Mouse (Mus musculus) heart, embryonic 11.5 days (tissue): ENCODE results near the gene Rgma. TPM values are rescaled to one million over a fixed set of nuclear protein-coding genes. Genes with fewer than 3 reads are reported as not detected.

Experiments
- ATAC-seq: fragments of 200-750 bp; cut with Nextera tagmentation; replicated peaks from 2 replicates; pipeline ENCODE4 v1.8.0; 2017; ENCODE audit warnings: moderate library complexity; ENCODE audit not compliant: insufficient number of reproducible peaks, low FRiP score, low TSS enrichment
- H3K27ac ChIP-seq: fragments of 300-500 bp; sonication (generic); 2 replicates; pipeline ENCODE4 v1.5.1; 2014; ENCODE audit warnings: mild to moderate bottlenecking, low read depth, low read length
- H3K27me3 ChIP-seq: fragments of 300-500 bp; sonication (generic); 2 replicates; pipeline ENCODE4 v1.6.1; 2014; ENCODE audit warnings: mild to moderate bottlenecking, low read length, mixed read lengths; ENCODE audit not compliant: control insufficient read depth, insufficient read depth
- H3K36me3 ChIP-seq: fragments of 300-500 bp; sonication (generic); 2 replicates; pipeline ENCODE4 v1.6.1; 2014; ENCODE audit warnings: mild to moderate bottlenecking, low read length, moderate library complexity, mixed read lengths; ENCODE audit not compliant: control insufficient read depth, insufficient read depth
- H3K4me1 ChIP-seq: fragments of 300-500 bp; sonication (generic); 2 replicates; pipeline ENCODE4 v1.6.1; 2014; ENCODE audit warnings: low read length; ENCODE audit not compliant: control insufficient read depth, insufficient read depth
- H3K4me2 ChIP-seq: fragments of 300-500 bp; sonication (generic); 2 replicates; pipeline ENCODE4 v1.6.1; 2014; ENCODE audit warnings: mild to moderate bottlenecking, moderate library complexity
- H3K4me3 ChIP-seq: fragments of 300-500 bp; sonication (generic); 2 replicates; pipeline ENCODE4 v1.5.1; 2014; ENCODE audit warnings: low read depth, low read length
- H3K9ac ChIP-seq: fragments of 300-500 bp; sonication (generic); 2 replicates; pipeline ENCODE4 v1.6.1; 2014; ENCODE audit warnings: mild to moderate bottlenecking, low read depth, low read length, moderate library complexity
- H3K9me3 ChIP-seq: fragments of 300-500 bp; sonication (generic); replicated peaks from 2 replicates; pipeline ENCODE4 v1.6.1; 2016; ENCODE audit warnings: low read length; ENCODE audit not compliant: control insufficient read depth
- WGBS: fragments of 180-500 bp; shearing (Covaris S2); extraction: QIAGEN DNeasy Blood & Tissue Kit; methylation state at CpG from one replicate; pipeline ENCODE4 v1.1.7; 2014; ENCODE audit not compliant: insufficient replicate concordance; 5-methylcytosine and 5-hydroxymethylcytosine counted together
- polyA plus RNA-seq: library from polyadenylated mRNA; unstranded; fragments of >200 nt; fragmentation: Nextera tagmentation; extraction: Ambion mirVana; gene quantifications from 2 replicates; pipeline ENCODE4 v1.2.1, GENCODE M21; 2014

The Rgma gene
- polyA plus RNA-seq, 1 experiment from 2014 or later: 5.8 TPM

DNA sequence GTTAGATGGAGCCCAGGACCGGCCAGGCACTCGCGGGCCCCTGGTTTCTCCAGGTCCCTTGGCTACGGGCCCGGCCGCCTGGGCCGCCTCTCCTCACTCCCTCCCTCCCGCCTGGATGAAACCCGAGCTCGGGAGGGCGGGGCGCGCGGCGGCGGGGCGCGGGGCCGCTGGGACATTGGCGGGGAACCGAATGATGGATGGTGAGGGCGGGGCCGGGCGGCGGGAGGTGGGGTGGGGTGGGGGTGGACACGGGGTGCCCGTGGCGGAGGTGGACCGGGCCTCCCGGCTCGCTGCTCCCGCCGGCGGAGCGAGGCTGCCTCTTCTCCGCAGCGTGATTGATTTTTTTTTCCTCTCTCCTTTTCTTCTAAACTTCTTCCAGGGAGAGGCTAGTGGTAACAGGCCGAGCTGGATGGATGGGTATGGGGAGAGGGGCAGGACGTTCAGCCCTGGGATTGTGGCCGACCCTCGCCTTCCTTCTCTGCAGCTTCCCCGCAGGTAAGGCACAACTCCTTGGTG, 15.8 kb downstream of the Rgma start:
- Histone ChIP-seq H3K4me3 (peak overlapping the region; percentile 72), H3K4me2 (peak overlapping the region; percentile 98), H3K27me3 (peaks cover 24% of the 10 kb centered on the region), H3K9me3 (no peaks in the 10 kb centered on the region), H3K4me1 (peaks cover 6% of the 10 kb centered on the region; the same call in 1 of the 2 replicates), H3K27ac (peak overlapping the region; percentile 76), H3K36me3 (no peaks in the 10 kb centered on the region), H3K9ac (peak overlapping the region; percentile 78)
- ATAC-seq: peak; percentile 86
- 0% methylated on average over 29 of the region's 42 CpGs for WGBS

DNA sequence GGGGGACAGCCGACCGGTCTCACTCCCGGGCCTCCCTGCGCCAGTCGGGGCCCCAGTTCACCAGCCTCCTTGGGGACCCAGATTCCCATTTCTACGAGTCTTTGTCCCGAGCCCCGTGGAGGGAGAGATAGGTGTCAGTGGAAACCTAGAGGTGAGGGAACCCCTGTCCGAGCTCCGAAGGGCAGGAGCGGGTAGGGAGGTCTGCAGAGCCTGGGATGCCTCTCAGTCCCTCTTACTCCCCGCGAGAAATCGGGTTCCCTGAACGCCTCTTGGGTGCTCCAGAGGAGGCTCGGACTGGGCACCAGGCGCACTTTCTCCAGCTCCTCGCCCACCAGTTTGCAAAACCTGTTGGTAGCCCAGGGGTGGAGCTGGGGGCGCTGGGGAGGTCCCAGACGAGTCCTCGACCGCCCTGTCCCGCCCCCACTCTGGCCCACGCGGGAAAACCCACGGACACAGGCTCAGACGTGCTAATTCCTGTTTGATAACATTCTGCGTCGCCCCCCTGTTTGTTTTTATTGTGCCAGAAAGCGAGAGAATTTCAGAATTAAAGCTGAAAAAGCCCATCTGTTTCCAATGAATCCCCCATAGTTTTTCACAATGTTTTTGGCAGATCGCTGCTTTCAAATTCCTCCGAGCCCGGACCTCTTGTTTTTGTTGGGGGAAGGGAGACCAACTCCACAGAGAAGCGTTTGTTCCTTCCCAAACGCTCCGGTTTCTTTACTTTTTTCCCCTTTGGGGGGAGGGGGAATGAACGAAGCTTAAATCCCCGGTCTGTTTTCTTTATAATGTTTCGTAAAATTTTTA, 16.4 kb downstream of the Rgma start:
- H3K27me3 ChIP-seq: peaks cover 31% of the 10 kb centered on the region
- no peaks in the 10 kb centered on the region for H3K36me3 ChIP-seq
- H3K4me1 ChIP-seq: peaks cover 6% of the 10 kb centered on the region; the same call in 1 of the 2 replicates
- H3K27ac ChIP-seq: peak overlapping the region; percentile 76
- H3K4me3 ChIP-seq: peak overlapping the region; percentile 72
- ATAC-seq: no peak
- H3K4me2 ChIP-seq: peak overlapping the region; percentile 98
- WGBS: under 1% methylated on average over 39 of the region's 39 CpGs
- H3K9ac ChIP-seq: peak overlapping the region; percentile 78
- H3K9me3 ChIP-seq: no peaks in the 10 kb centered on the region

- Histone ChIP-seq H3K27me3 (peaks cover 28% of the 10 kb centered on the region), H3K27ac (peak overlapping the region; percentile 76), H3K9ac (peak overlapping the region; percentile 78; the same call in 1 of the 2 replicates), H3K4me2 (peak overlapping the region; percentile 98), H3K4me3 (peak overlapping the region; percentile 72), H3K4me1 (peaks cover 6% of the 10 kb centered on the region; the same call in 1 of the 2 replicates), H3K36me3 (no peaks in the 10 kb centered on the region), H3K9me3 (no peaks in the 10 kb centered on the region)
- no peak for ATAC-seq
- 1% methylated on average over 9 of the region's 9 CpGs for WGBS
These were observed 17.1 kb downstream of the Rgma start for GRCm38 (mm10) chr7:73392359-73392758.

DNA sequence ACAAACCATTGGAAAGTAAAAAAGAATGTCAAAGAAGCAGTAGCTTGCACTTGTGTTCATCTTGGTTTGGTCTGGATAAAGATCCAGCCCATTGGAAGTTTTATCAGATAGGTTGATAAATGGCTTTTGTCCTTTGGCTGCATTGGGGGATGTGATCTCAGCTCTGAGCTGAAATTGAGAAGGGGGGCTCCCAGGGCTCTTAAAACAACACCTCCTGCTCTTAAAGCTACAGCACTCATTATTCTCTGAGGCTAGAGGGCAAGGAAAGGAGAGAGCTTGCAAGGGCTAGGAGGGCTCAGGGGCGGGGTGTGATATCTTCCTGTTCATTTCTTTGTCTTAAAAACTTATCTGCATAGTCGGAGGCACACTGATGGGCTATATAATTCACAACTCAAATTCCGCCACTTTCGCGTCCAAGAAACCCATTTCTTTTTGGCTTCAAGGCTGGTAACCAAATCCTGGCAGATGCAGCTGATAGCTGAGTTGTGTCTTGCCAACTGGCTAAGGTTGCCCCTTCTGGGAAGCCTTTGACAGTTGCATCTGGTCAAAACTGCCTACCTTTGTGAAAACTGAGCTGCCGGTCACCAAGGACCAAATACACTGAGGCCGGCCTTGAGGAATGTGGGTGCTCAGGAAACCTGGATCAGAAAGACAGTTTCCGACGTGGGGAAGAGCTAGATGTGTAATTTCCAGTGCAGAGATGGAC, 18.2 kb downstream of the Rgma start:
- Histone ChIP-seq H3K36me3 (no peaks in the 10 kb centered on the region), H3K9ac (no peak overlapping the region), H3K9me3 (no peaks in the 10 kb centered on the region), H3K4me3 (peak overlapping the region; percentile 72), H3K27me3 (peaks cover 39% of the 10 kb centered on the region), H3K4me1 (peaks cover 10% of the 10 kb centered on the region), H3K4me2 (peak overlapping the region; percentile 98), H3K27ac (no peak overlapping the region)
- no peak for ATAC-seq
- WGBS: 45% methylated on average over 9 of the region's 9 CpGs

GRCm38 (mm10) chr7:73394013-73394409, 18.7 kb downstream of the Rgma start:
- peak overlapping the region; percentile 72; the same call in 1 of the 2 replicates for H3K4me3 ChIP-seq
- 50% methylated on average over 4 of the region's 4 CpGs for WGBS
- peaks cover 16% of the 10 kb centered on the region for H3K4me1 ChIP-seq

GRCm38 (mm10) chr7:73398319-73398718, 23.0 kb downstream of the Rgma start:
- H3K9ac ChIP-seq: no peak overlapping the region
- no peak for ATAC-seq
- H3K27me3 ChIP-seq: peaks cover 48% of the 10 kb centered on the region
- peak overlapping the region; percentile 10 for H3K4me3 ChIP-seq
- H3K27ac ChIP-seq: no peak overlapping the region
- 3% methylated on average over 11 of the region's 11 CpGs for WGBS
- no peaks in the 10 kb centered on the region for H3K36me3 ChIP-seq
- H3K4me1 ChIP-seq: peaks cover 23% of the 10 kb centered on the region
- H3K4me2 ChIP-seq: peak overlapping the region; percentile 63
- no peaks in the 10 kb centered on the region for H3K9me3 ChIP-seq

More at GRCm38 (mm10) chr7:73394013-73394409, 18.7 kb downstream of the Rgma start:
- Histone ChIP-seq H3K9ac (no peak overlapping the region), H3K27ac (no peak overlapping the region), H3K9me3 (no peaks in the 10 kb centered on the region), H3K36me3 (no peaks in the 10 kb centered on the region), H3K27me3 (peaks cover 43% of the 10 kb centered on the region), H3K4me2 (peak overlapping the region; percentile 98)
- ATAC-seq: no peak

DNA sequence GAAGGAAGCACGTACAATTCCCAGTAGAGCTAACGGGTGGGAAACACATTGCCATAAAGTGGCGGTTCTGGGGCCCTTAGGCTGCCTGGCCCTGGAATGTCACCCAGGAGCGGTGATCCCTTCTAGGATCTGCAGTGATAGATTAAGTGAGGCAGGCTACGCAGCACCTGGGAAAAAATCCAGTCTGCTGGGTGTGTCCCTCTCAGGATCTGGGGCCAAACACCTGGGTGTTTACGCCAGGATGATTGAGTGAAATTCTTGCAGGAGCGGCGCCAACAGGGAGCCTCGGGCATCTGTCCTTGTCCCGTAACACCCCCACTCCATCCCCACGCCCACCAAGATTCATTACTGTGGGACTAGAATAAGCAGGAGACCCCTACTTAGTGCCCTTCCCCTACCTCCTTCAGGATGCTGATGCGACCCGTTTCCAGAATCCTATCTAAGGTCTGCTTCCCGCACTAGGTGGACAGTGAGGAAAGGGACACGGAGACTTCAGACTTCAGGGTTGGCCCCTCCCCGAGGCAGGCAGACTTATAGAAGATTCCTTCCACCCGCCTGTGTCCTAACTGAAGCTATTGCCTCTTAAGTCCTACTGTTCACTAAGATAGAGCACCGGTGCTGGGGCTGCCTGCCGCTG, 23.6 kb downstream of the Rgma start:
- H3K4me3 ChIP-seq: peak overlapping the region; percentile 28
- H3K27ac ChIP-seq: no peak overlapping the region
- peaks cover 23% of the 10 kb centered on the region for H3K4me1 ChIP-seq
- H3K9me3 ChIP-seq: no peaks in the 10 kb centered on the region
- peak overlapping the region; percentile 63 for H3K4me2 ChIP-seq
- no peak for ATAC-seq
- WGBS: 3% methylated on average over 19 of the region's 19 CpGs
- no peaks in the 10 kb centered on the region for H3K36me3 ChIP-seq
- H3K9ac ChIP-seq: no peak overlapping the region
- peaks cover 45% of the 10 kb centered on the region for H3K27me3 ChIP-seq

DNA sequence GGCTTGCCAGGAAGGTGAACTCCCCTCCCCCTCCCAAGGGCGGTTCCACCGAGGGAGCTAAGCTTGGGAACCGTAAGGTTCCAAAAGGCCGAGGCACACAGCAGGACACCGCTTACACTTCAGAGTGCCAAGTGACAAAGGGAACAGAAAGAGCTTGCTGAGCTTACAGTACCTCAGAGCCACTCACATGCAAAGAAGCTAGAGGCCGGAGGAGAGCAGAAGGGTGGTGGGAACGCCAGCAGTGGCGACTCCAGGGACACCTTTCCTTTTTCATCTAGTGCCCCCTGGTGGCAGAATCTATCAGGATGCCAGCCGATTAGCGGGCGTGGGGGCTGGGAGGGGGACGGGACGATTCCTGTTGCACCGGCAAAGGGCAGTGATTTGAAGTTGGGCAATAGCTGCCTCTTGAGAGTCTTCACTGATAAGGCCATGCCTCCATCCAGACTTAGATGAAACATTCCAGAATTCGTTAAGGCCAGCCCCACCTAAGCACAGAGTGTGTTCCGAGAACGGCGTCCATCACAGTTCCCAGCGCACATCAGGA, 24.3 kb downstream of the Rgma start:
- ATAC-seq: peak; percentile 60; the same call in 1 of the 2 replicates
- Histone ChIP-seq H3K27me3 (peaks cover 45% of the 10 kb centered on the region), H3K4me2 (peak overlapping the region; percentile 63), H3K9me3 (no peaks in the 10 kb centered on the region), H3K4me3 (peak overlapping the region; percentile 28), H3K4me1 (peaks cover 23% of the 10 kb centered on the region), H3K27ac (no peak overlapping the region), H3K36me3 (no peaks in the 10 kb centered on the region), H3K9ac (no peak overlapping the region)
- 3% methylated on average over 19 of the region's 19 CpGs for WGBS
